Mouse (Mus musculus): ENCODE results near the gene Tmsb4x.

Gene Tmsb4x

GRCm38 (mm10) chrX:167208978-167209754, at the start of gene Tmsb4x:
Gene Tmsb4x, minus strand, starts transcription at chrX:167209315.
- peak; percentile 41 for DNase-seq (ENCODE audit: low read depth)

DNA sequence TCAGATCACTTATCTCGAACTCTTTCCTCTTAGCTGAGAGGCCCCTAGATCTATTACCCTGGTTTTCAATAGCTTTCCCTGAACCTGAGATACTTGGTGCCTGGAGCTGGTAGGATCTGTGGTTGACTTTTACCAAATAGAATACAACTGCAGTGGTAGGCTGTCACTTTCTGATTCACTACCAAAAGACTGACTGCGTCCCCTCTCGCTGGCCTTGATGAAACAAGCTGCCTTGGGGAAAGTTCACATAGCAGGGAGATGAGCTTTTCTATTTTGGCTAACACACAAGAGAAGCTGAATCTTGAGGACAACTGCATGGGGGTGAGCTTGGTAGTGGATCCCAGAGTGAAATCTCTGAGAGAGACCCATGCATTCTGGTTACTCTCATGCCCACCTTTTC, 32.6 kb upstream of the Tmsb4x start:
- no peak for DNase-seq (ENCODE audit: low read depth)

DNA sequence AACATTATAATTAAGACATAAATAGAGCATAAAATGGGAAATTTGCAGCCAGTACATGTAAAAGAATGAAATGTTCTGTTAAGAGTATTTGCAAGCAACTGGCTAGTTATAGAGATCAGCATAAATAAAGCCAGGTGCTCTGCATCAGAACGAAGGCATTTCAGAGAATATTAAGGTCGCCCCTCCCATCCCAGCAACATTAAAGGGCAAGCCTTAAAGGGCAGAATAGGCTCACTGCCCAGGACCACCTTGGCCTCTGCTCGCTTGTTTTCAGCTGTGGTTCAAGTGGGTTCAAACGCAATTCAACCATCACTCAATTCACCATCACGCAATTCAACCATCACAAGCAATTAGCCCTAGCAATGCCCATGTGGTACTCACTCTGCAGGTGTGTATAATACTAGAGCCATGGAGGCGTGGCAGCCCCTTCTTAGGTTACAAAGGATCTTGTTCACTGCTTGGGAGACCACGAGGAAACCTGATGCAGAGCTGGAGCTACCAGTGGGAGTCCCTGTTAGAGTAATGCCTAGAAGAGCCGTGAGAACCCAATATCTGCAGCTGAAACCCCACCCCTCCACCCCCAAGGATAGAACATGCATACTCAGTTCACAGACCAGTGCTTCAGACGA, 30.3 kb upstream of the Tmsb4x start:
- DNase-seq (ENCODE audit: low read depth) = no peak

- DNase-seq (ENCODE audit: low read depth) = peak; percentile 20
These were observed 24.1 kb upstream of the Tmsb4x start for GRCm38 (mm10) chrX:167233104-167233687.

DNA sequence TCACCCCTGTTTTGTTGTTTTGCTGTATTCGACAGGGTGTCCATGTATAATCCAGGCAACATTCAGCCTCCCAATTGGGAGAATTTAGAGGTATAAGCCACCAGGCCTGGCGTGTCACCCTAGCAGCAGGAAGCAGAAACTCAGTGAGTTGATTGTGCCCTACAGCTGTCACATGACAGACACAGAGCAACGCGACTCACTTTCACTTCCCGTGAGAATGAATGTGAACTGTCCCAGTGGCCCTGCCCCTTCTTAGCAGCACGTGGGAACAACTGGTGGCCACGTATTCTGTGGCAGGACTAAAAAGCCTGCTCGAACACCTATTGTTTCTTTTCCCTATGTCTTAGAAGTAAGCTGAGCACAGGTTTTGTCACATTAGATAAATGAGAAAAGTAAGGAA, 22.0 kb upstream of the Tmsb4x start:
- DNase-seq (ENCODE audit: low read depth) = no peak

GRCm38 (mm10) chrX:167229819-167230218, 20.7 kb upstream of the Tmsb4x start:
- no peak for DNase-seq (ENCODE audit: low read depth)

- DNase-seq (ENCODE audit: low read depth) = no peak
These were observed 20.1 kb upstream of the Tmsb4x start for GRCm38 (mm10) chrX:167229206-167229605.

DNA sequence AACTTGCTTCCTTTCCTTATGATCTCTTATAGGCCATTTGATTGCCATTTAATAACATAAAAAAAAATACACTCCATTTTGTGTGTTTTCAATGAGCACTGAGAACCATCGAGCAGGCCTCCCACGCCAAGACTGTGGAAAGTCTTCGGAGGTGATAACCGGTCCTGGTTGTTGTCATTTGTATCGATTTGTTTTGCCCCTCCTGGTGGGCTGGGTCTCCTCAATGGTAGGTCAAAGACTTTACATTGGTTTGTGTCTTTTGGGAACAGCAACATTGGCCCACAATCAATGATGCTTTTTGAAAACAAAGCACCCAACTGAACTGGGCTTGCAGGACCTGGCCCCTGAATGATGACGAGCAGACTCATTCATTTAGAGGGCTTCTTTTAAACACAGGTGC, 18.6 kb upstream of the Tmsb4x start:
- DNase-seq (ENCODE audit: low read depth) = no peak

DNA sequence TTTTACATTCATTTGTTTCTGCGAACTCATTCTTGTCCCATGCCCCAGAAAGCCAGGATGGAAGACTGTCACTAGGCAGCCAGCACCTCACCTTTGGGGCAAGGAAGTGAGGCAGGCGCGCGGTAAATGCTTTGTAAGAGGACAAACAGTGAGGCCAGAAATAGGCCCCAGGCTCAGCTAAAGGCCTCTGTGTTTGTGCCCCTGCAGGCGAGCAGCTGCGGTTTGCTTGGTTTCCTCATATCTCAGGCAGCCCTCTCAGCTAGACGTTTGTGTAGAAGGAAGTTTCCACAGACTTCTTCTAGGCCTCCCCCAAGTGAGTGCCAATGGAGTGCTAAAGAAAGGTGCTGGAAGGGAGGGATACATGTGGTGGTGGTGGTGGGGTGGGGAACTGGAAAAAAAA, 18.0 kb upstream of the Tmsb4x start:
- DNase-seq (ENCODE audit: low read depth) = no peak

DNA sequence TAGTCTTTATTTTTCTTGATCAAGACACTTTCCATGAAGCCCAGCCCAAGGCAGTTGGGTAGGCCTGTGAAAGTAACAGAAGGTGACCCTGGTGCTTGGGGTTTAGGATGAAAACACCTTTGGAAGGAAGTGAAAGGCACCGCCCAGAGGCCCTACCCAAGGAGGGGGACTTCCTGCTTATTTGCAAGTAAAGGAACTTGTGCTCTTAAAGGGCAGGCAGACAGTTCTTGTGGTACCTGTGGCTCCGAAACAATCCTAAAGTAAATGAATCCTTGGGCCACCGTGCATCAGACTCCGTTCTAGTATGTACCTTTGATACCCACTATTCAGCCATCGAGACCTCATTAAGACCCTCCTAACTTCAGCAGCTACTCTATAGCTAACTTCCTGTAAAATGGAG, 17.5 kb upstream of the Tmsb4x start:
- no peak for DNase-seq (ENCODE audit: low read depth)

DNA sequence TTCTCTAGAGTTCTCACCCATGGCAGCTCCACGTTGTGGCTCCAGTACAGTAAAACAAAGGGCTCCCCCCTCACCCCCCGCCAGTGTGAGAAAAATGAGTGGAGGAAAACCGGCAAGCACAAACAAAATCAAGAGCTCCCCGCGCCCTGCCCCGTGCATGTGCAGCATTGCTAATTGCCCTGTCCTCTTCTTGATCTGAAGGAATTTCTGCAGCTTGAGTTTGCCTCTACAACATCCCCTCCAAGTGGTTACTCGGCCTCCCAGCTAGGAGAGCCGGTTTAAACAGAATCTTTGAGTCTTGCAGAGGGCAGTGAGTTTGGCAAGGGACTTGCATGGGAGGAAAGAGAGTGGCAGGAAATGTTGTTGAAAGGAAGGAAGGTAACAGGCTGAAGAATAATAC, 3.6 kb upstream of the Tmsb4x start:
- DNase-seq (ENCODE audit: low read depth) = peak; percentile 26

- no peak for DNase-seq (ENCODE audit: low read depth)
These were observed 2.9 kb upstream of the Tmsb4x start for GRCm38 (mm10) chrX:167211871-167212555.

DNA sequence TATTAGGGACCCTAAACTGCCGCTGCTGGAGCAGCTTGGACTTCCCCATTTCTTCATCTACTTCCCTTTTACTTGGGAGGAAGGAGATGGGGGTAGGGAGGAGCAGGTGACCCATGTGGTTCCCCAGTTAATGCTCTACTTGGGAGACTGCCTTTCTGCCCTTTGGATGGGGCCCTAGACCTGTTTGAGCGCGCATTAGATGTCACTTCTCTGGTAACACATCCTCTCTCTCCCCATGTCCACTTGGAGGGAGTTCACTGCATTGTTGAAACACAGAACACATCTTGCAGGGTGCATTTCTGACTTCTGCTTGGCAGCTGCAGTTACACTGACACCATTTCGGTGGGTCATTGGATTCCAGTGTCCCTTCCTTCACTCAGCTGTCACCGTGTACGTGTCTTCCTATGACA, 1.2 kb upstream of the Tmsb4x start:
- DNase-seq (ENCODE audit: low read depth) = no peak

GRCm38 (mm10) chrX:167209828-167210227, 713 bp upstream of the Tmsb4x start:
- DNase-seq (ENCODE audit: low read depth) = no peak

DNA sequence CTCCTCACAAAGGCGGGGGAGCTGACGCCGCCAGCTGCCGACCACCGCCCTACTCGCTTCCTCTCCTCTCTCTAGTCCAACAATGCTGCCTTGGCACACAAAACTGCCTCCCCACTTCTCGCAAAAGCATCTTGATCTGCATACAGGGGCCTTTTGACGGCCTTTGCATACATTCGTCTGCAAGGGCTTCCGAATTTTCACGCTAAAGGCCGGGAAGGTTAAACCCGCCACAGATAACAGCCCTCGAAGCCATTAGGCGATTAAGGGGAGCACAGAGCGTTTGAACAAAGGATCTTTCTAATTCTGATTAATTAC, 652 bp downstream of the Tmsb4x start:
- DNase-seq (ENCODE audit: low read depth) = no peak

GRCm38 (mm10) chrX:167207741-167208505, 1.2 kb downstream of the Tmsb4x start:
- DNase-seq (ENCODE audit: low read depth) = no peak

DNA sequence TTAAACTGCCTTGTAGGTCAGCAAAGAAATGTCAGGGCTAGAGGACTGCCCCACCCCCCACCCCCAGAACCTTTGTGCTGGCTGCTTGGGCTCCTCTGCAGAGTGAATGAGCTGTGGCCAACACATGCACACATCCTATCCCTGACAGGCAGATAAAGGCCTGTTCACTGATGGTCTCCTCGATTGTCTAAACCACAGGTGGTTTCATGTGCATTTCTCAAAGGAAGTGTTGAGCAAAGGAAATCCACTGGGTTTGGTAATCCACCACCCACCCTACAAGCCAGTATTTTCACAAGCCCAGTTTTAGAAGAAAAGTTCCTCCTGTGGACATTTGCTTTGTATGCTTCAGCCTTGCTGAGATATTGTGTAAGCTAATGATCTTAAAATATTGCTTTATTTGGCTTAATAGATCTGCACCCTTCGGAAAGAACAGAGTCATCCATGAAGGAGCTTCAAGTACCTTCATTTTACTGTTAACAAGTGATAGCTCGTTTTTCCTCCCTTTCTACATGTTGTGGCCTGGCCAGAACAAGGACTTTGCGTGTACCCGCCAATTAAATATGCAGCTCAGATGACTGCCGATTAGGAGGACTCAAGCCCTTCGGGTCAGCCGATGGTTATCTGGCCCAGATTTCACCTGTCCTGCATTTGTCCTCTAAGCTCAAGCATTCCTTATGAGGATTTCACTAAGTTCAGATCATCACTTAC, 3.1 kb downstream of the Tmsb4x start:
- DNase-seq (ENCODE audit: low read depth) = peak; percentile 10

DNA sequence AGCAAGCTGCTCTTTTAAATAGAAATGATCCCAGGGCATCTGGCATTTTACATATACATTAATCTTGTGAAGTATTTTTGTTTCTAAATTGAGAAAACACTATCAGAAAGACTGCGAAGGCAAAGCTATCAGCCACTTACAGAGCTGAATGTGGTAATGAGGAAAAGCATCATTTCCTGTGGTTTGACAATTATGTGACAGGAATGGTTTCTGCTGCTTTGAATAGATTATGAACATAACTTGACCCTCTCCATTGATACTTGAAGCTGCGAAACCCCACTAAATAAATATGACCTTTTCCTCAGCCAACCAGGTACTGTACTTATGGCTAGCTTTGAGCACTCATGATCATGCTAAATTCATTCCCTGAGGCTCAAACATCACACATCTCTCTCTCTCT, 7.8 kb downstream of the Tmsb4x start:
- DNase-seq (ENCODE audit: low read depth) = no peak

DNA sequence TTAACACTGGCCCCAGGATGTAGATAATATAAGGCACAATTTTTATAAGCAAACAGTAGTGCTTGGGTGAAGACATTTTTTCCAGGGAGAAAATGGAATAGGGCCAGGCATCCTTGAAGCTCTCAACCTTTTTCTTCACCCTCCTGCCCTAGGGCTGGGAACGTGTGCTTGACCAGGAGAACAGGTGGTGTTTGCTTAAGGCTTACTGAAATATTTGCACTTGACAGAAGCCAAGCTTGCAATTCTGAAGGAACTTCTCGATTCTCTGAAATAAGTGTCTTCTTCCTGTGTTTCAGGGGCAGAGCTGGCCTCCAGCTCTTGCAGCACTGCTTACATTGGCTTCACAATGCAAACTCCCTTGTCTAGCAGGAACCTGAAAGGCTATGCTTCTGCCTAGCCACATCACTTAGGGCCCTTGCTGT, 13.9 kb downstream of the Tmsb4x start:
- DNase-seq (ENCODE audit: low read depth) = no peak

DNA sequence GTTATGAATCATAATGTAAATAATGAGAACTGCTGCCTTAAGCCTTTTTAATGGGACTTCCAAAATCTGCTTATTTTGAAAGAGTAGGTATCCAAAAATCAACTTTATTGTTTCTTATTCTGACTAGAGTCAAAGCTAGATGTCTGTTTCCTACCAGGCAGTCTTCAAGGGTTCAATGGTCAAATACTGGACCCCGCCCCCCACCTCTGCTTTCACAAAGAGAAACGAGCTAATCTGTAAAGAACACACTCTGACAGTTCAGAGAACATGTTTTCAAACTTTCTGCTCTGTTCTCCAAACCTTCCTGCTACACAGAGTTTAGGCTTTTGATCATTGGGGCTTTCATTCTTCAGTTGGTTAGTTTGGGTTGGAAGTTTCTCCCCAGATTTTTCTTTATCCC, 22.8 kb downstream of the Tmsb4x start:
- no peak for DNase-seq (ENCODE audit: low read depth)

GRCm38 (mm10) chrX:167183535-167183934, 25.6 kb downstream of the Tmsb4x start:
- no peak for DNase-seq (ENCODE audit: low read depth)

DNA sequence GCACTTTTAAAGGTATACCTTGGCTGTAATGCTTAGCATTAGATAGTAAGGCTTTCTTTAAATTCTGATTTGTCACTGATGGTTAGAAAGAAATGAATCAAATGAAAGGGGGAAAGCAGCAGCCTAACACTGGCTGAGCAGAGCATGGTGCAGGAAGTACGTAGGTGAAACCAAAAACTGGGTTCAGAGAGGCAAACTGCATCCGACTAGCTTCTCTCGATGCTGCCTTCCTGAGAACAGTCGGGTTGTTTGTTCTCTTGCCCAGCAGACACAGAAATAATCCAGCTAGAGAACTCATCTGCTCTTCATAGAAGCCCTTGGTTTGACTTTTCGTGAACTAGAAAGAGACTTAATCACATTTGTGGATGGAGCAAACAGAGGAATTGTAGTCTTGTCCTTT, 26.7 kb downstream of the Tmsb4x start:
- no peak for DNase-seq (ENCODE audit: low read depth)

Measured in fibroblast of lung, adult 2 months (primary cell).